Mouse (Mus musculus) midbrain, postnatal 0 days (tissue): Measurements from ENCODE around the gene Hist2h2bb. TPM values are rescaled to one million over a fixed set of nuclear protein-coding genes. Genes with fewer than 3 reads are reported as not detected.
"Not testable (repeated sequence)": the region's sequence is repeated elsewhere in the genome, so short reads cannot be mapped to it uniquely, and the experiment has no call there.

ENCODE experiments used
- ATAC-seq: fragments of 200-750 bp; cut with Nextera tagmentation; 2 replicates; pipeline ENCODE4 v1.8.0; 2017; ENCODE audit warnings: moderate number of reproducible peaks, mild to moderate bottlenecking, moderate TSS enrichment, moderate library complexity; ENCODE audit not compliant: low FRiP score
- DNase-seq: peaks from one replicate; pipeline ENCODE4 v3.0.0-alpha.2; 2015; ENCODE audit warnings: low spot score
- H3K27ac ChIP-seq: fragments of 300-500 bp; sonication (generic); 2 replicates; pipeline ENCODE4 v1.5.1; 2014; ENCODE audit warnings: low read depth, mild to moderate bottlenecking, low read length, mixed read lengths
- H3K27me3 ChIP-seq: fragments of 300-500 bp; sonication (generic); 2 replicates; pipeline ENCODE4 v1.6.1; 2014; ENCODE audit warnings: low read length, control low read depth, mixed read lengths; ENCODE audit not compliant: insufficient read depth
- H3K36me3 ChIP-seq: fragments of 300-500 bp; sonication (generic); 2 replicates; pipeline ENCODE4 v1.6.1; 2014; ENCODE audit warnings: low read length, control low read depth, mixed read lengths; ENCODE audit not compliant: insufficient read depth
- H3K4me1 ChIP-seq: fragments of 300-500 bp; sonication (generic); 2 replicates; pipeline ENCODE4 v1.6.1; 2014; ENCODE audit warnings: mild to moderate bottlenecking, control low read depth, antibody characterized with exemption, low read length, mixed read lengths; ENCODE audit not compliant: insufficient read depth
- H3K4me2 ChIP-seq: fragments of 300-500 bp; sonication (generic); 2 replicates; pipeline ENCODE4 v1.6.1; 2014; ENCODE audit warnings: low read depth, mild to moderate bottlenecking, low read length, mixed read lengths; ENCODE audit not compliant: poor library complexity, severe bottlenecking
- H3K4me3 ChIP-seq: fragments of 300-500 bp; sonication (generic); 2 replicates; pipeline ENCODE4 v1.5.1; 2014; ENCODE audit warnings: low read depth, mild to moderate bottlenecking, low read length, moderate library complexity
- H3K9ac ChIP-seq: fragments of 300-500 bp; sonication (generic); replicated peaks from 2 replicates; pipeline ENCODE4 v1.6.1; 2014; ENCODE audit warnings: mild to moderate bottlenecking, low read length, moderate library complexity, mixed read lengths; ENCODE audit not compliant: poor library complexity, severe bottlenecking
- H3K9me3 ChIP-seq: fragments of 300-500 bp; sonication (generic); 2 replicates; pipeline ENCODE4 v1.6.1; 2016; ENCODE audit warnings: low read length, control low read depth
- CTCF ChIP-seq: IDR thresholded peaks from 2 replicates; pipeline ENCODE4 v1.5.1; 2016; ENCODE audit warnings: antibody characterized with exemption, mild to moderate bottlenecking
- WGBS: fragments of 180-500 bp; shearing (Covaris S2); extraction: QIAGEN DNeasy Blood & Tissue Kit; methylation state at CpG from one replicate; pipeline ENCODE4 v1.1.7; 2014; 5-methylcytosine and 5-hydroxymethylcytosine counted together
- polyA plus RNA-seq: library from polyadenylated mRNA; unstranded; fragments of >200 nt; fragmentation: Nextera tagmentation; extraction: Ambion mirVana; gene quantifications from 2 replicates; pipeline ENCODE4 v1.2.1, GENCODE M21; 2015
- total RNA-seq: library from RNA; depleted of rRNA; stranded (reverse); fragments of >200 nt; gene quantifications from 2 replicates; pipeline ENCODE4 v1.2.3, GENCODE M21; 2014

Gene Hist2h2bb
- total and polyA plus RNA-seq, 2 experiments from 2014 or later: 1.7 to 343 TPM

DNA sequence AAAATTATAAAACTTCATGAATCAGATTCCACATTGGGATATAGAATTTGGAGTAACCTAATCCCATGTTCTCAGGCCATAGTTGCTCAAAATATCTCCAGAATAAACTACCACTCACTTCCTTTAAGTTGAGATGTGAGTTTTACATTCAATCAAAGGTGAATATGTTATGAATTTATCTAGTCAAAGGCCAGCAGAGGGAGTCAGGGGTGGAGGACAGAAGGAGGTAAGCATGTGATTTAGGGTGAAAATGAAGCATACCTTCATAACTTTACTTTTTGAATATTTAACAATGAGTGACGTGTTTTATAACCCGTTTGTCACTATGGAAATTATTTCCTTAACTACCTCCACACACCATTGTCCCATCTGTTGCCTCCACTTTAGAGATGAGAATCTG is 34.6 kb upstream of the Hist2h2bb start:
- H3K27me3 ChIP-seq: no peaks in the 10 kb centered on the region
- DNase-seq: no peak
- H3K4me1 ChIP-seq: no peaks in the 10 kb centered on the region
- H3K36me3 ChIP-seq: no peaks in the 10 kb centered on the region
- H3K4me3 ChIP-seq: no peak overlapping the region
- H3K4me2 ChIP-seq: no peak overlapping the region
- H3K27ac ChIP-seq: no peak overlapping the region
- no peak overlapping the region for H3K9ac ChIP-seq
- TF ChIP-seq CTCF: no peak
- WGBS: 94% methylated on average over 2 of the region's 2 CpGs
- ATAC-seq: no peak
- H3K9me3 ChIP-seq: no peaks in the 10 kb centered on the region

DNA sequence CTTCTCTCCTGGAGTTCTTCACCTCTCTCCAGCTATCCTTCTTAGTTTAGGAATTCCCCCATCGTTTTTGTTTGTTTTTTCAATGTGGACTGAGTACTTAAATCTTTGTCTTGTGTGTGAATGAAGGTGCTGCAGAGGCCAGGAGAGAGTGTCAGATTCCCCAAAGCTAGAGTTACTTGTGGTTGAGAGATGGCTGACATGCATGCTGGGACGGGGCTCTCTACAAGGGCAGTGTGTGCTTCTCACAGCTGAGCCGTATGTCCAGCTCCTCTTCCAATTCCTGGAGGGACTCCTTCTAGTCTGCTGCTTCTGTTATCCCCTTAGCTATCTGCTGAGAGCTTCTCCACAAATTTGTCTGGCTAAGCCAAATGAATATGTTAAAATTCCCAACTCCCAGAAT is 33.7 kb upstream of the Hist2h2bb start:
- Histone ChIP-seq H3K36me3 (no peaks in the 10 kb centered on the region), H3K27ac (no peak overlapping the region), H3K9ac (no peak overlapping the region), H3K4me3 (no peak overlapping the region), H3K9me3 (no peaks in the 10 kb centered on the region), H3K4me1 (no peaks in the 10 kb centered on the region), H3K27me3 (no peaks in the 10 kb centered on the region), H3K4me2 (no peak overlapping the region)
- DNase-seq: no peak
- TF ChIP-seq CTCF: no peak
- no peak for ATAC-seq
- 62% methylated on average over 3 of the region's 3 CpGs for WGBS

DNA sequence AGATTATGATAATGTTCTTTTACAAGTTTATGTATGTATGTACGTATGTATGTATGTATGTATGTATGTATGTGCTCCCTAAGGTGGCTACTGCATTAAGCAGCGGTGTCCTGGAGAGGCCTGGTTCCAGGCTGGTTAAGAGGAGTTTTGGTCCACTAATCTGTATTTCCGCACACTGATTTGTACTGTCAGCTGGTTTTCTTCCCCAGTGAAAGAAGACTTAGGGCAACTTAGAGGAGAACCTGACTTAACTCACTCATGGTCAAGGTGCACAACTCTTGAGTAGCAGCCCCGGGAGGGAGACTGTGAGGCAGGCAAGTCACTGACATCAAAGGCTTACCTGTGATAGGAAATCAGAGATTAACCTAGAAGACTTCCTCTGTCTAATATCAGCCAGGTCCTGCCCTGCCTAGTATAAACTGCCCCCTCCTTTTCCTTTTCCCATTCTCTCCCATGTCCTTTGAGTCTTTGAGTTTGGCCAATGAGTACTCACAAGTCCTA is 32.7 kb upstream of the Hist2h2bb start:
- H3K4me2 ChIP-seq: no peak overlapping the region
- H3K27me3 ChIP-seq: no peaks in the 10 kb centered on the region
- DNase-seq (no peak), ATAC-seq (no peak)
- H3K27ac ChIP-seq: no peak overlapping the region
- H3K4me1 ChIP-seq: no peaks in the 10 kb centered on the region
- H3K9ac ChIP-seq: no peak overlapping the region
- TF ChIP-seq CTCF: no peak
- H3K4me3 ChIP-seq: no peak overlapping the region
- WGBS: 88% methylated on average over 4 of the region's 4 CpGs
- no peaks in the 10 kb centered on the region for H3K9me3 ChIP-seq
- H3K36me3 ChIP-seq: no peaks in the 10 kb centered on the region

DNA sequence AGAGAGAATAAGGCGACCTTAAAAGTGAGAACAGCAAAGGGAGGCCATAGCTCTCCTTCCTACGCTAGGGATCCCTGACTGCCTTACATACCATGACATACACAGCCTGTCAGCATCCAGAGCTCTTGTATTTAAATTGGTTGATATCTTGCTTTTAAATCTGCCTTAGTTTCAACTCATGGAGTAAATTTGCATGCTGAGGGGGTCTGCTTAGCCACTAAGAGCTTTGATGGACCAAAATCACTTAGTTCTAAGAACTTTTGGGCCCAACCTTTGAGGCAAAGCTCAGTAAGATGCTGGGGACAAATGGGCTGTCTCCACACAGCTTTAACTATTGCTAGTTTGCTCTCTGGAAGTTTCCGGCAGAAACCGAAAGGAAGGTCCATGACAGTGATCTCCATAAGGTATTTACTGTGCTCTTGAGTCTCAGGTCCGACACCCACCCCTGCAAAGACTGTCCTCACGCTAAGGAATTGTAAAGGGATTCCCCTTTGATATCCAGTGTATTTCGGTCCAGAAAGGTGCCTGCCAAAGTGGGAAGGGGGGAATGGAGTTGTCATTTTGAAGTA is 32.1 kb upstream of the Hist2h2bb start:
- ATAC-seq (no peak), DNase-seq (no peak)
- H3K4me1 ChIP-seq: no peaks in the 10 kb centered on the region
- no peaks in the 10 kb centered on the region for H3K9me3 ChIP-seq
- no peak overlapping the region for H3K9ac ChIP-seq
- no peaks in the 10 kb centered on the region for H3K36me3 ChIP-seq
- WGBS: 25% methylated on average over 7 of the region's 7 CpGs
- no peak overlapping the region for H3K27ac ChIP-seq
- H3K27me3 ChIP-seq: no peaks in the 10 kb centered on the region
- peak overlapping the region; percentile 42; the same call in 1 of the 2 replicates for H3K4me2 ChIP-seq
- TF ChIP-seq CTCF: no peak
- peak overlapping the region; percentile 23; the same call in 1 of the 2 replicates for H3K4me3 ChIP-seq

DNA sequence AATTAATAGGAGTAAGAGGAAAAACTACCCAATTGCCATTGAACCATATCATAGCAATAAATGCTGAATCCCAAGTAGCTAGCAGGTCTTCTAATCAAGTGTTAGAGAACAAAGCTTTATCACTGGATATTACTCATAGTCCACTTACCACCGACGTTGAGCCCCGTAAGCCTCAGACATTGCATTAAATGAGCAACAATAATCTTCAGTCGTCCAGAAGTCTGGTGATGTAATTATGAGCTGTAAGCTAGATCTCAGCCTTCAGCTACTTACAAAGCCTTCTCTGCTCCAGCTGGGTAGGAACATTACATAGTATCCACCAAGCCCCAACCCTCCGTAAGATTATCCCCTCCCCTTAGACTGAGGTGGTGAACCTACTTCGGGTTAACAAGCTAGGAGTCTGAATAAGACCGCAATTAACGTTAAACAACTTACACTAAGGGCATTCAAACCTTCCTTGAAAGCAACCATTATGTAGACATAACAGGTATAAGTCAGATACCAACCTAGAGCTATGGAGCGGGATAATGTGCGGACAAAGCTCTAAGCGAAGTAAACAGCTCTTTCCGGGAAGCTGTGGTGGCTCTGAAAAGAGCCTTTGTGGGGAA is 31.5 kb upstream of the Hist2h2bb start:
- no peaks in the 10 kb centered on the region for H3K36me3 ChIP-seq
- H3K4me1 ChIP-seq: no peaks in the 10 kb centered on the region
- peak overlapping the region; percentile 42 for H3K4me2 ChIP-seq
- no peak for TF ChIP-seq CTCF
- H3K9me3 ChIP-seq: no peaks in the 10 kb centered on the region
- ATAC-seq (no peak), DNase-seq (no peak)
- peak overlapping the region; percentile 23 for H3K4me3 ChIP-seq
- no peak overlapping the region for H3K27ac ChIP-seq
- no peak overlapping the region for H3K9ac ChIP-seq
- WGBS: 3% methylated on average over 12 of the region's 12 CpGs
- H3K27me3 ChIP-seq: no peaks in the 10 kb centered on the region

DNA sequence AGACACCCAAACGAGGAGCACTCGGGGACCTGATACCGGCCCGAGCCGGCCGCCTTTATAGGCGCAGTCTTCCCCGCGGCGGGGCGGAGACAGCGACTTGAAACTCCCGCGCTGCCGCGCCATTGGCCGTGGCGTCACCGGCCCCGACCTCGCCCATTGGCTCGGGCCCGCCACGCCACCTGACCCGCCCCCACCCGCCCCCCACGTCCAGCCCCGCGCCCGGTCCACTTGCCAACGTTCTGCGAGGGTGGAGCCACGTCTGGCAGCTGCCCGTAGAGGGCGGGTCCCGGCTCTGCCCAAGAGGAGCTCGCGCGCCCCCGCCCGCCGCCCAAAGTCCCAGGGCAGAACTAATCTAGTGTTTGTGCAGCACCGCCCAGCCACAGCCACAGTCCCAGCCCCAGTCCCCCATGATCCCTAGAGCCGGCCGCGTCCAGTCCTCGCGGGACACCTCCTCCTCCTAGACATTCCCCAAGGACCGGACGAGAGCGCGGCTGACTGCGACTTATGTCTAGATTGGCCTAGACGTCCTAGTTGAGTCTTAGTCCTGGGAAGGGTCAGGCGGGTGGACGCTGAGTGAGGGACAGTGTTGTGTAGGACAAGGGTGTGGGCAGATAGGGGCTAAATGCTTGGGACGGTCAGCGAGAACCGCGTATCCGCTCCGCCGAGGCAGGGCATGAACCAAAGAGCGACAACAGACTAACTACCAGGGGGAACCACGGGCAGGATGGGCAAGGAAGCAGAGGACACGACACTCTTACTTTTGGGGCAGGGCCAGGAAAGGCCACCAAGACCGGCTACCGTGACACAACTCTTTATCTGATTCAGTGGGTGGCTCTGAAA is 30.4 kb upstream of the Hist2h2bb start, which contains the start of gene Hist2h3c2:
Hist2h3c2 (minus strand) TSS at position 174 of the 840 bp plus-strand sequence.
- H3K36me3 ChIP-seq, H3K4me1 ChIP-seq, H3K9ac ChIP-seq, H3K27ac ChIP-seq, H3K27me3 ChIP-seq, H3K9me3 ChIP-seq, DNase-seq: not testable (repeated sequence)
- Histone ChIP-seq H3K4me3 (peak within 1 kb of the TSS; percentile 23), H3K4me2 (peak within 1 kb of the TSS; percentile 42)
- peak; percentile 89 for ATAC-seq
- 0% methylated on average over 10 of the region's 68 CpGs for WGBS

DNA sequence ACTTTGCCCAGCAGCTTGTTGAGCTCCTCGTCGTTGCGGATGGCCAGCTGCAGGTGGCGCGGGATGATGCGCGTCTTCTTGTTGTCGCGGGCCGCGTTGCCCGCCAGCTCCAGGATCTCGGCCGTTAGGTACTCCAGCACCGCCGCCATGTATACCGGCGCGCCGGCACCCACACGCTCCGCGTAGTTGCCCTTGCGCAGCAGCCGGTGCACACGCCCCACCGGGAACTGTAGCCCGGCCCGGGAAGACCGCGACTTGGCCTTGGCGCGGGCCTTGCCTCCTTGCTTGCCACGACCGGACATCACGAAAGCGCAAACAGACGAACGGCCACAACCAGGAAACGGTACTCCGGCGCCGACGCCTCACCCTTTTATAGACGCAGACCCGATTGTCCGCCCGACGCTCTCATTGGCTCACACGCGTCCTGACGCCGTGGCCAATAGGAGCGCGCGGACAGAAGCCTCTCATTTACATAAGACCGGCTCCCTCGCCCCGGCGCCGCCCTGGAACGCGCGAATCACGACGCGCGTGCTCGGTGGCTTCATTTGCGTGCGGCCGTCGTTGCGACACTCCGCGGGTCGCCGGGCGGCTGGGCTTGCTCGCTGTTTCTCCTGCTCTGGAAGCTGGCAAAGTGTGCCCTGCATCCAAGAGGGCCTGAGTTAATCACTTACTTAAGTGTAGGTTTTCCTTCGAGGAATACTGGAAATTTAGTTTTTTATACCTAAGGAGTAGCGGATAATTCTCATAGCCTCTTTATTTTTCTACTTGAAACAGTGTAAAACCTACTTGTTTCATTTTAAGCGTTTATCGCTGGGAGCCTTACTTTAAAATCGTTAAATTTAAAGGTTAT is 29.4 kb upstream of the Hist2h2bb start, which contains the start of gene Hist2h2aa2:
Hist2h2aa2 (minus strand) TSS at position 328 of the 850 bp plus-strand sequence.
- not testable (repeated sequence) for H3K36me3 ChIP-seq, H3K27me3 ChIP-seq, H3K4me1 ChIP-seq, H3K9me3 ChIP-seq
- Histone ChIP-seq H3K9ac (0 out of 2 replicates have a peak within 1 kb of the TSS, but pooled peaks have one; percentile 29), H3K27ac (peak within 1 kb of the TSS; percentile 63), H3K4me3 (peak within 1 kb of the TSS; percentile 23), H3K4me2 (peak within 1 kb of the TSS; percentile 42)
- DNase-seq (peak; percentile 68), ATAC-seq (peak; percentile 92)
- whole genome bisulfite sequencing: 6% methylated on average over 20 of the region's 85 CpGs
